ENCODE assay signal across 8 mouse cellular contexts in the genomic region with DNA sequence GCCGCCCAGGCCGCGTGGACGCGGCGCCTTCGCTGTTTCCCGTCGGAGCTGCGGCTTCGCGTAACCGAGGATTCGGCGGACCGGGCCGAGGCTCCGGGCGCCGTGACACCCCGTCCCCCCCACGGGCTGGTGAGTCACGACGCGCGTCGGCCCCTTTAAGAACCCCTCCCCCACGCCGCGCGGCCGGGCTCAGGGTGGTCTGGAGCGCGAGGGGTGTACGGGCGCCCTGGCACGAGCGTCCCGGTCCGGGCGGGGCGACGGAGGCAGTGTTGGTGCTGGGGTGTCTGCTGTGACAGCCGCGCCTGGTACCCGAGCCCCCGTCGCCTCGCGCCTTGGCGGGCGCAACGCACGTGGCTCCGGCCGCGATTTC. TPM values are rescaled to one million over a fixed set of nuclear protein-coding genes. Genes with fewer than 3 reads are reported as not detected.
DNase-seq lines count a peak whose midpoint lies in the region; ATAC-seq and TF ChIP-seq lines count a peak whose summit lies in the region.

No protein-coding gene starts in this region.

- H3K27me3 ChIP-seq in spleen, adult 2 months (ENCODE audit: control insufficient read depth, insufficient read depth, low read length), result no peaks in the 10 kb centered on the region
- H3K27me3 ChIP-seq in hindbrain, embryonic 14.5 days (ENCODE audit: control insufficient read depth, insufficient read depth, low read length), result peaks cover 19% of the 10 kb centered on the region
- peaks cover 25% of the 10 kb centered on the region for H3K27me3 ChIP-seq in midbrain, embryonic 13.5 days

- peak; percentile 69 for DNase-seq in gastrocnemius, postnatal 14 days
- no peak for DNase-seq in gastrocnemius, adult 18-20 months (ENCODE audit: low spot score)
- no peak for DNase-seq in spleen, adult 2 months (ENCODE audit: low read depth in 1 of 2, low spot score in 2 of 2)
- no peak for DNase-seq in spleen, adult 12 weeks (ENCODE audit: low spot score)
- peak; percentile 68 for DNase-seq in hindbrain, embryonic 14.5 days (ENCODE audit: low spot score)
- DNase-seq in frontal cortex, adult 2 months (ENCODE audit: extremely low spot score in 1 of 2, low spot score in 1 of 2), result no peak
- DNase-seq in spleen, adult 18-20 months, result no peak

- intact Hi-C loops in gastrocnemius, postnatal 14 days (cut with DNase I; ENCODE audit: low total_unique reads), result no loop called here

- peak overlapping the region; percentile 82 for H3K9ac ChIP-seq in hindbrain, embryonic 14.5 days
- H3K9ac ChIP-seq in midbrain, embryonic 13.5 days (replicated peaks), result peak overlapping the region; percentile 92

- peak overlapping the region; percentile 93 for H3K4me2 ChIP-seq in hindbrain, embryonic 14.5 days (replicated peaks)
- H3K4me2 ChIP-seq in midbrain, embryonic 13.5 days (replicated peaks), result peak overlapping the region; percentile 90

- peak overlapping the region; percentile 98 for H3K27ac ChIP-seq in spleen, adult 2 months (ENCODE audit: insufficient read depth, low read length)
- peak overlapping the region; percentile 97 for H3K27ac ChIP-seq in hindbrain, embryonic 14.5 days
- H3K27ac ChIP-seq in midbrain, embryonic 13.5 days, result peak overlapping the region; percentile 99

- no peaks in the 10 kb centered on the region for H3K9me3 ChIP-seq in hindbrain, embryonic 14.5 days (ENCODE audit: control insufficient read depth, low read length)
- H3K9me3 ChIP-seq in midbrain, embryonic 13.5 days, result no peaks in the 10 kb centered on the region

- TF ChIP-seq POLR2A in spleen, adult 2 months (IDR thresholded peaks at IDR 0.05; ENCODE audit: low read depth, low read length), result no peak

- H3K4me3 ChIP-seq in spleen, adult 2 months (ENCODE audit: extremely low read depth, insufficient read depth, insufficient read length), result peak overlapping the region; percentile 88
- H3K4me3 ChIP-seq in hindbrain, embryonic 14.5 days (replicated peaks; ENCODE audit: low read length), result peak overlapping the region; percentile 63
- peak overlapping the region; percentile 96 for H3K4me3 ChIP-seq in midbrain, embryonic 13.5 days (replicated peaks)

- TF ChIP-seq CTCF in spleen, adult 2 months (IDR thresholded peaks at IDR 0.05; ENCODE audit: extremely low read depth, insufficient read depth, insufficient read length, insufficient replicate concordance), result no peak

- WGBS in spleen, adult 2 months, result under 1% methylated on average over 52 of the region's 57 CpGs
- under 1% methylated on average over 52 of the region's 57 CpGs for WGBS in hindbrain, embryonic 14.5 days
- under 1% methylated on average over 55 of the region's 57 CpGs for WGBS in midbrain, embryonic 13.5 days

- peaks cover 54% of the 10 kb centered on the region for H3K4me1 ChIP-seq in spleen, adult 2 months (ENCODE audit: control insufficient read depth, insufficient read depth, insufficient read length)
- peaks cover 68% of the 10 kb centered on the region for H3K4me1 ChIP-seq in hindbrain, embryonic 14.5 days (replicated peaks; ENCODE audit: control insufficient read depth, insufficient read depth, low read length)
- H3K4me1 ChIP-seq in midbrain, embryonic 13.5 days (replicated peaks), result peaks cover 75% of the 10 kb centered on the region

- peak; percentile 54 for ATAC-seq in hindbrain, embryonic 14.5 days (ENCODE audit: low FRiP score)
- ATAC-seq in midbrain, embryonic 13.5 days, result peak; percentile 64

- peaks cover 1% of the 10 kb centered on the region; the same call in 1 of the 2 replicates for H3K36me3 ChIP-seq in spleen, adult 2 months (ENCODE audit: control insufficient read depth, insufficient read depth, low read length)
- no peaks in the 10 kb centered on the region for H3K36me3 ChIP-seq in hindbrain, embryonic 14.5 days (replicated peaks; ENCODE audit: control insufficient read depth, insufficient read depth)
- H3K36me3 ChIP-seq in midbrain, embryonic 13.5 days, result no peaks in the 10 kb centered on the region

RNA-seq across cellular contexts. Expression of a gene that starts 0.4 kb away (rescaled TPM):
- total RNA-seq in gastrocnemius, postnatal 14 days (2021), result 100 to 1,000 TPM; 136 to 137 TPM
- 100 to 1,000 TPM; 174 to 196 TPM for total RNA-seq in gastrocnemius, adult 18-20 months (2021)
- polyA plus RNA-seq in spleen, adult 2 months (2012; rRNA removed), result 119 and 142 TPM in 2 replicates
- 20.4 and 22.4 TPM in 2 replicates for polyA plus RNA-seq in hindbrain, embryonic 14.5 days (2014; fragmentation: Nextera tagmentation; extraction: Ambion mirVana)
- polyA plus RNA-seq in midbrain, embryonic 13.5 days (2015; fragmentation: Nextera tagmentation; extraction: Ambion mirVana), result 15.1 and 16.9 TPM in 2 replicates
- polyA plus RNA-seq in frontal cortex, adult 2 months (2012; rRNA removed), result 137 and 138 TPM in 2 replicates

Comparison
In these comparisons a context has a peak if more than half of its experiments do, and no peak if none do; other contexts are left out.
1. DNase-seq: peak in gastrocnemius, postnatal 14 days (single experiment) and hindbrain, embryonic 14.5 days (single experiment); none in gastrocnemius, adult 18-20 months (single experiment), spleen, adult 2 months (0 of 2), spleen, adult 12 weeks (single experiment), frontal cortex, adult 2 months (0 of 2) and spleen, adult 18-20 months (0 of 2).
2. Peak in every context shown above with its lines, with median percentiles within 50 percentile points of each other: H3K27ac ChIP-seq and H3K4me3 ChIP-seq.